Mouse (Mus musculus): Measurements from ENCODE around the gene Fhit. TPM values are rescaled to one million over a fixed set of nuclear protein-coding genes. Genes with fewer than 3 reads are reported as not detected.

Fhit gene
- total RNA-seq, 2 experiments from 2014 or later = 0.79 to 0.95 TPM

GRCm38 (mm10) chr14:9620902-9621540 lies 1540.8 kb downstream of the Fhit start:
- intact Hi-C loops (cut with DNase I) = no loop called here
- no peak for TF ChIP-seq CTCF (IDR thresholded peaks at IDR 0.05)
- no peak for DNase-seq
- Histone ChIP-seq H3K27ac (no peak overlapping the region), H3K4me3 (no peak overlapping the region)

- no peak for DNase-seq
- no peak for TF ChIP-seq CTCF (IDR thresholded peaks at IDR 0.05)
- Histone ChIP-seq H3K27ac (no peak overlapping the region), H3K4me3 (no peak overlapping the region)
- intact Hi-C loops (cut with DNase I) = no loop called here
Measured at GRCm38 (mm10) chr14:9619840-9620239, 1542.0 kb downstream of the Fhit start.

- Histone ChIP-seq H3K4me3 (no peak overlapping the region), H3K27ac (no peak overlapping the region)
- TF ChIP-seq CTCF (IDR thresholded peaks at IDR 0.05) = no peak
- intact Hi-C loops (cut with DNase I) = no loop called here
- DNase-seq = no peak
Measured at GRCm38 (mm10) chr14:9613126-9613525, 1548.7 kb downstream of the Fhit start.

- Histone ChIP-seq H3K27ac (no peak overlapping the region), H3K4me3 (no peak overlapping the region)
- TF ChIP-seq CTCF (IDR thresholded peaks at IDR 0.05) = no peak
- DNase-seq = no peak
- intact Hi-C loops (cut with DNase I) = no loop called here
Measured at GRCm38 (mm10) chr14:9609120-9609519, 1552.7 kb downstream of the Fhit start.

- intact Hi-C loops (cut with DNase I) = no loop called here
- Histone ChIP-seq H3K4me3 (no peak overlapping the region), H3K27ac (no peak overlapping the region)
- DNase-seq = no peak
- TF ChIP-seq CTCF (IDR thresholded peaks at IDR 0.05) = no peak
Measured at GRCm38 (mm10) chr14:9606584-9607377, 1555.1 kb downstream of the Fhit start.

- intact Hi-C loops (cut with DNase I) = no loop called here
- Histone ChIP-seq H3K4me3 (no peak overlapping the region), H3K27ac (no peak overlapping the region)
- no peak for TF ChIP-seq CTCF (IDR thresholded peaks at IDR 0.05)
- no peak for DNase-seq
Measured at GRCm38 (mm10) chr14:9600271-9600670, 1561.6 kb downstream of the Fhit start.

GRCm38 (mm10) chr14:9597460-9597977 lies 1564.3 kb downstream of the Fhit start:
- Histone ChIP-seq H3K4me3 (no peak overlapping the region), H3K27ac (no peak overlapping the region)
- no peak for TF ChIP-seq CTCF (IDR thresholded peaks at IDR 0.05)
- DNase-seq = no peak
- intact Hi-C loops (cut with DNase I) = no loop called here

- no peak for TF ChIP-seq CTCF (IDR thresholded peaks at IDR 0.05)
- H3K27ac ChIP-seq = no peak overlapping the region
- intact Hi-C loops (cut with DNase I) = no loop called here
- H3K4me3 ChIP-seq = no peak overlapping the region
- no peak for DNase-seq
Measured at GRCm38 (mm10) chr14:9589121-9589520, 1572.7 kb downstream of the Fhit start.

GRCm38 (mm10) chr14:9587900-9588299 lies 1573.9 kb downstream of the Fhit start:
- intact Hi-C loops (cut with DNase I) = no loop called here
- no peak for TF ChIP-seq CTCF (IDR thresholded peaks at IDR 0.05)
- H3K4me3 ChIP-seq = no peak overlapping the region
- no peak overlapping the region for H3K27ac ChIP-seq
- no peak for DNase-seq

- no peak overlapping the region for H3K27ac ChIP-seq
- H3K4me3 ChIP-seq = no peak overlapping the region
- DNase-seq = no peak
- no peak for TF ChIP-seq CTCF (IDR thresholded peaks at IDR 0.05)
- intact Hi-C loops (cut with DNase I) = no loop called here
Measured at GRCm38 (mm10) chr14:9583227-9584155, 1578.3 kb downstream of the Fhit start.

GRCm38 (mm10) chr14:9556333-9556732 lies 1605.5 kb downstream of the Fhit start:
- Histone ChIP-seq H3K4me3 (no peak overlapping the region), H3K27ac (no peak overlapping the region)
- intact Hi-C loops (cut with DNase I) = no loop called here
- no peak for TF ChIP-seq CTCF (IDR thresholded peaks at IDR 0.05)
- no peak for DNase-seq

- intact Hi-C loops (cut with DNase I) = no loop called here
- no peak overlapping the region for H3K27ac ChIP-seq
- TF ChIP-seq CTCF (IDR thresholded peaks at IDR 0.05) = no peak
- H3K4me3 ChIP-seq = no peak overlapping the region
- DNase-seq = no peak
Measured at GRCm38 (mm10) chr14:9555807-9556206, 1606.0 kb downstream of the Fhit start.
